Mouse (Mus musculus) left cerebral cortex, postnatal 10 days (tissue): Measurements from ENCODE around the gene Stambp. TPM values are rescaled to one million over a fixed set of nuclear protein-coding genes. Genes with fewer than 3 reads are reported as not detected.

Source experiments
- DNase-seq, 2 experiments: peaks; one replicate each; pipeline ENCODE4 v3.0.0; 2021 to 2022; ENCODE audit warnings: low spot score in 2 of 2, mixed read lengths in 1 of 2; ENCODE audit errors: extremely low spot score in 1 of 2
- intact Hi-C: fragments of 180-260 bp; cut with DNase I; formaldehyde crosslinking; loops from one replicate; pipeline ENCODE4 v1.15.1; 2025
- total RNA-seq, 2 experiments: library from RNA; stranded (reverse); gene quantifications; 2 replicates each; pipeline ENCODE4 v1.2.3; 2021

Stambp gene
- total RNA-seq, 2 experiments from 2014 or later = 38.3 to 39.8 TPM

GRCm38 (mm10) chr6:83577534-83577933, 5.0 kb upstream of the Stambp start:
- intact Hi-C loops = no loop called here
- DNase-seq = no peak

GRCm38 (mm10) chr6:83575609-83576008, 3.1 kb upstream of the Stambp start:
- no peak for DNase-seq
- intact Hi-C loops = no loop called here

GRCm38 (mm10) chr6:83571840-83572667, 475 bp downstream of the Stambp start:
- intact Hi-C loops = no loop called here
- DNase-seq = peak; percentile 93

GRCm38 (mm10) chr6:83568901-83569862, 3.3 kb downstream of the Stambp start:
- intact Hi-C loops = loop anchor here (5.0 kb wide), 1 partner anchor 212 kb away; no protein-coding TSS in a partner anchor
- no peak for DNase-seq

GRCm38 (mm10) chr6:83555972-83556371, 16.6 kb downstream of the Stambp start:
- intact Hi-C loops = no loop called here
- no peak for DNase-seq

GRCm38 (mm10) chr6:83548346-83548745, 24.2 kb downstream of the Stambp start:
- no peak for DNase-seq
- intact Hi-C loops = no loop called here

GRCm38 (mm10) chr6:83545778-83546177, 26.8 kb downstream of the Stambp start:
- no peak for DNase-seq
- intact Hi-C loops = no loop called here

- DNase-seq = peak in 1 of 2 experiments; percentile 34
- intact Hi-C loops = no loop called here
Observed at GRCm38 (mm10) chr6:83541756-83542456, 30.6 kb downstream of the Stambp start.

- intact Hi-C loops = no loop called here
- DNase-seq = peak; percentile 27 to 44
Observed at GRCm38 (mm10) chr6:83540017-83540416, 32.5 kb downstream of the Stambp start.

- intact Hi-C loops = no loop called here
- no peak for DNase-seq
Observed at GRCm38 (mm10) chr6:83536795-83537059, 35.8 kb downstream of the Stambp start.

- no peak for DNase-seq
- intact Hi-C loops = no loop called here
Observed at GRCm38 (mm10) chr6:83536028-83536794, 36.3 kb downstream of the Stambp start, which contains the start of gene Actg2. Gene Actg2 (minus strand): TSS chr6:83536265.

GRCm38 (mm10) chr6:83532608-83533007, 39.9 kb downstream of the Stambp start:
- DNase-seq = no peak
- intact Hi-C loops = no loop called here

GRCm38 (mm10) chr6:83523194-83523593, 49.3 kb downstream of the Stambp start:
- intact Hi-C loops = no loop called here
- DNase-seq = no peak

GRCm38 (mm10) chr6:83521784-83522183, 50.7 kb downstream of the Stambp start:
- intact Hi-C loops = no loop called here
- DNase-seq = no peak

- intact Hi-C loops = loop anchor here (10.0 kb wide), 1 partner anchor 284 kb away; no protein-coding TSS in a partner anchor
- DNase-seq = no peak
Observed at GRCm38 (mm10) chr6:83518637-83519036, 53.9 kb downstream of the Stambp start.

GRCm38 (mm10) chr6:83515172-83515571, 57.4 kb downstream of the Stambp start:
- DNase-seq = no peak
- intact Hi-C loops = loop anchor here (10.0 kb wide), 1 partner anchor 280 kb away; no protein-coding TSS in a partner anchor

- peak; percentile 56 to 60 for DNase-seq
- intact Hi-C loops = loop anchor here (5.0 to 10.0 kb wide), 2 partner anchors 155 to 278 kb away; no protein-coding TSS in a partner anchor
Observed at GRCm38 (mm10) chr6:83512495-83512894, 60.0 kb downstream of the Stambp start.

- DNase-seq = no peak
- intact Hi-C loops = loop anchor here (5.0 to 10.0 kb wide), 2 partner anchors 153 to 275 kb away; no protein-coding TSS in a partner anchor
Observed at GRCm38 (mm10) chr6:83510210-83510609, 62.3 kb downstream of the Stambp start.
